Mouse (Mus musculus): ENCODE measurements around the gene Gm6217. TPM values are rescaled to one million over a fixed set of nuclear protein-coding genes. Genes with fewer than 3 reads are reported as not detected.

The Gm6217 gene
- total and polyA plus RNA-seq, 3 experiments = not detected

DNA sequence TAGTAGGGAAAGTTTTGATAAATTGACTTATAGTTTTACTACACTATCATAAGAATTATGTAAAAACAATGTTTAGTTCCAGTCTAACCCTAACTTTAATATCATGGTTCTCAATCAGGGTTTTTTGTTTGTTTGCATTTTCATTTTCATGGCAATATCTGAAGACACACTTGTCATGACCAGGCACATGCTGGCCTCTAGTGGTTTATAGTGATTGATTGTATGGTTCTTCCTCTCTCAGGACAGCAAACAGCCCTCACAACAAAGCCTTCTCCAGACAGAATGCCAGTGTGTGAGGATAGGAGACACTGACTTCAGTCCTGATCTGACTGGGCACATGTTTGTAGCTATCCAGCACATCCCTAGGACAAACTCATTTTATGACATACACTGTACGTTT lies 42.0 kb upstream of the Gm6217 start (continued):
- TF ChIP-seq PAX5 (IDR thresholded peaks at IDR 0.05; ENCODE audit: low read length) (no peak), ELF1 (IDR thresholded peaks at IDR 0.05; ENCODE audit: low read depth, low read length) (no peak), USF1 (IDR thresholded peaks at IDR 0.05; ENCODE audit: low read depth, low read length) (no peak), CHD1 (IDR thresholded peaks at IDR 0.05; ENCODE audit: low read depth, low read length) (no peak)

- H3K9ac ChIP-seq (ENCODE audit: insufficient read depth, low read depth) = no peak overlapping the region
- TF ChIP-seq HCFC1 (IDR thresholded peaks at IDR 0.05; ENCODE audit: low read depth, low read length) (no peak), ZKSCAN1 (IDR thresholded peaks at IDR 0.05; ENCODE audit: borderline replicate concordance, low read depth, low read length) (no peak), UBTF (IDR thresholded peaks at IDR 0.05; ENCODE audit: low read depth, low read length) (no peak), JUND (conservative IDR thresholded peaks at IDR 0.05; ENCODE audit: low read depth, low read length) (no peak), CTCF (conservative IDR thresholded peaks at IDR 0.05 in 1 of 2, IDR thresholded peaks at IDR 0.05 in 1 of 2; ENCODE audit: low read depth in 2 of 2, low read length in 2 of 2) (no peak), MAX (IDR thresholded peaks at IDR 0.05; ENCODE audit: low read length) (no peak), MXI1 (IDR thresholded peaks at IDR 0.05; ENCODE audit: low read depth, low read length) (no peak), KAT2A (IDR thresholded peaks at IDR 0.05; ENCODE audit: insufficient replicate concordance, low read length) (no peak), ELF1 (IDR thresholded peaks at IDR 0.05; ENCODE audit: low read depth, low read length) (no peak), TBP (conservative IDR thresholded peaks at IDR 0.05; ENCODE audit: low read depth, low read length) (no peak), JUN (IDR thresholded peaks at IDR 0.05; ENCODE audit: insufficient read depth, low read depth, low read length) (no peak), SIN3A (IDR thresholded peaks at IDR 0.05; ENCODE audit: low read length) (no peak), RCOR1 (conservative IDR thresholded peaks at IDR 0.05; ENCODE audit: low read depth, low read length) (no peak), USF2 (conservative IDR thresholded peaks at IDR 0.05; ENCODE audit: low read depth, low read length) (no peak), MAZ (IDR thresholded peaks at IDR 0.05; ENCODE audit: low read depth, low read length) (no peak), E2F4 (IDR thresholded peaks at IDR 0.05; ENCODE audit: insufficient replicate concordance, low read depth, low read length) (no peak), TCF12 (IDR thresholded peaks at IDR 0.05; ENCODE audit: low read depth, low read length) (no peak), IRF4 (IDR thresholded peaks at IDR 0.05; ENCODE audit: low read depth, low read length) (no peak), POLR2A (IDR thresholded peaks at IDR 0.05; ENCODE audit: low read depth, low read length) (no peak), RAD21 (IDR thresholded peaks at IDR 0.05; ENCODE audit: low read depth, low read length) (no peak)
- H3K79me2 ChIP-seq (replicated peaks; ENCODE audit: control insufficient read depth, extremely low read depth, insufficient read depth, poor library complexity, severe bottlenecking) = no peaks in the 10 kb centered on the region
- H3K27ac ChIP-seq (ENCODE audit: insufficient read depth, low read depth) = no peak overlapping the region
- no peaks in the 10 kb centered on the region for H3K27me3 ChIP-seq (replicated peaks)
- H3K9me3 ChIP-seq (replicated peaks; ENCODE audit: low read length) = no peaks in the 10 kb centered on the region
- H3K4me2 ChIP-seq (ENCODE audit: insufficient read depth, low read depth, poor library complexity, severe bottlenecking) = no peak overlapping the region
- no peak for DNase-seq (ENCODE audit: extremely low read depth)
- peaks cover 3 to 7% of the 10 kb centered on the region in 2 experiments; a peak in 2 of 4 replicates for H3K4me1 ChIP-seq (ENCODE audit: control insufficient read depth in 1 of 2, insufficient read depth in 2 of 2)
- H3K4me3 ChIP-seq (replicated peaks in 1 of 3; ENCODE audit: low read depth in 2 of 3, low read length in 2 of 3, poor library complexity in 1 of 3) = no peak overlapping the region
- in situ Hi-C loops (cut with MboI; ENCODE audit: low pct_ligation_motif_present, low pct_unique_long_range_greater_than_20kb, low sequenced_read_pairs) = no loop called here
- no peaks in the 10 kb centered on the region for H3K36me3 ChIP-seq (replicated peaks in 1 of 2; ENCODE audit: control insufficient read depth in 1 of 2, insufficient read depth in 1 of 2, low read length in 1 of 2)
- dilution Hi-C loops (cut with MboI; ENCODE audit: extremely low pct_ligation_motif_present, extremely low pct_unique_long_range_greater_than_20kb, low sequenced_read_pairs) = no loop called here
Observed at GRCm38 (mm10) chr1:82972046-82972445, 40.8 kb upstream of the Gm6217 start.
